8 mouse cellular contexts compared by ENCODE assay signal in genomic region chr13:31805831-31806427, GRCm38 (mm10). TPM values are rescaled to one million over a fixed set of nuclear protein-coding genes. Genes with fewer than 3 reads are reported as not detected.
A peak's percentile ranks its signal among the peaks of the same experiment; 100 is the strongest.
DNase-seq lines count a peak whose midpoint lies in the region; ATAC-seq and TF ChIP-seq lines count a peak whose summit lies in the region.

No protein-coding gene starts in this region.

- TF ChIP-seq POLR2A in bone marrow macrophage, adult 2 months (IDR thresholded peaks at IDR 0.05; ENCODE audit: borderline replicate concordance, low read depth, low read length) = no peak

- WGBS in kidney, embryonic 14.5 days = 2% methylated on average over 31 of the region's 34 CpGs
- WGBS in hindbrain, embryonic 13.5 days = under 1% methylated on average over 34 of the region's 34 CpGs
- WGBS in midbrain, embryonic 16.5 days = under 1% methylated on average over 34 of the region's 34 CpGs

- DNase-seq in kidney, adult 8-10 months = no peak
- no peak for DNase-seq in layer of hippocampus, adult 8-10 months (ENCODE audit: low spot score in 2 of 2)
- no peak for DNase-seq in spleen, postnatal 14 days (ENCODE audit: low spot score in 2 of 2)
- no peak for DNase-seq in adrenal gland, postnatal 4 days (ENCODE audit: low spot score in 2 of 2)

- no peaks in the 10 kb centered on the region for H3K9me3 ChIP-seq in kidney, embryonic 14.5 days (ENCODE audit: control insufficient read depth, low read length)
- no peaks in the 10 kb centered on the region for H3K9me3 ChIP-seq in hindbrain, embryonic 13.5 days
- no peaks in the 10 kb centered on the region for H3K9me3 ChIP-seq in midbrain, embryonic 16.5 days (replicated peaks; ENCODE audit: control insufficient read depth, low read length, poor library complexity, severe bottlenecking)

- peak overlapping the region; percentile 80 for H3K4me3 ChIP-seq in kidney, embryonic 14.5 days (ENCODE audit: low read length)
- peak overlapping the region; percentile 58 for H3K4me3 ChIP-seq in bone marrow macrophage, adult 2 months (ENCODE audit: insufficient read depth, low read length)
- H3K4me3 ChIP-seq in hindbrain, embryonic 13.5 days = peak overlapping the region; percentile 46
- H3K4me3 ChIP-seq in midbrain, embryonic 16.5 days (ENCODE audit: low read depth, low read length) = peak overlapping the region; percentile 39

- TF ChIP-seq CTCF in bone marrow macrophage, adult 2 months (IDR thresholded peaks at IDR 0.05; ENCODE audit: low read depth, low read length) = no peak

- H3K9ac ChIP-seq in kidney, embryonic 14.5 days (ENCODE audit: low read depth, low read length) = peak overlapping the region; percentile 97
- peak overlapping the region; percentile 70 for H3K9ac ChIP-seq in hindbrain, embryonic 13.5 days
- peak overlapping the region; percentile 25; the same call in 1 of the 2 replicates for H3K9ac ChIP-seq in midbrain, embryonic 16.5 days (ENCODE audit: low read depth, low read length)

- peaks cover 10% of the 10 kb centered on the region; the same call in 1 of the 2 replicates for H3K36me3 ChIP-seq in kidney, embryonic 14.5 days (ENCODE audit: control insufficient read depth, insufficient read depth, low read length)
- H3K36me3 ChIP-seq in hindbrain, embryonic 13.5 days = no peaks in the 10 kb centered on the region
- H3K36me3 ChIP-seq in midbrain, embryonic 16.5 days (ENCODE audit: control insufficient read depth, insufficient read depth, low read length) = no peaks in the 10 kb centered on the region

- H3K4me1 ChIP-seq in kidney, embryonic 14.5 days (ENCODE audit: control insufficient read depth, insufficient read depth, low read length) = peaks cover 34% of the 10 kb centered on the region
- no peaks in the 10 kb centered on the region for H3K4me1 ChIP-seq in bone marrow macrophage, adult 2 months (ENCODE audit: control insufficient read depth, insufficient read depth, low read length)
- H3K4me1 ChIP-seq in hindbrain, embryonic 13.5 days (replicated peaks) = peaks cover 44% of the 10 kb centered on the region
- peaks cover 27% of the 10 kb centered on the region for H3K4me1 ChIP-seq in midbrain, embryonic 16.5 days (ENCODE audit: control insufficient read depth, insufficient read depth, low read length)

- peak; percentile 53; the same call in 1 of the 2 replicates for ATAC-seq in kidney, embryonic 14.5 days (ENCODE audit: low FRiP score, low TSS enrichment)
- ATAC-seq in hindbrain, embryonic 13.5 days (ENCODE audit: low FRiP score) = peak; percentile 32
- peak; percentile 28 for ATAC-seq in midbrain, embryonic 16.5 days

- peaks cover 9% of the 10 kb centered on the region; the same call in 1 of the 2 replicates for H3K27me3 ChIP-seq in kidney, embryonic 14.5 days (ENCODE audit: control insufficient read depth, insufficient read depth, low read length)
- H3K27me3 ChIP-seq in hindbrain, embryonic 13.5 days = peaks cover 95% of the 10 kb centered on the region
- peaks cover 52% of the 10 kb centered on the region for H3K27me3 ChIP-seq in midbrain, embryonic 16.5 days (ENCODE audit: control insufficient read depth, insufficient read depth, low read depth, low read length)

- peak overlapping the region; percentile 81 for H3K27ac ChIP-seq in kidney, embryonic 14.5 days (ENCODE audit: low read depth, low read length)
- no peak overlapping the region for H3K27ac ChIP-seq in bone marrow macrophage, adult 2 months (ENCODE audit: insufficient read depth, low read depth, low read length)
- peak overlapping the region; percentile 62; the same call in 1 of the 2 replicates for H3K27ac ChIP-seq in hindbrain, embryonic 13.5 days
- no peak overlapping the region; the same call in 1 of the 2 replicates for H3K27ac ChIP-seq in midbrain, embryonic 16.5 days (ENCODE audit: low read length)

- H3K4me2 ChIP-seq in kidney, embryonic 14.5 days (replicated peaks; ENCODE audit: low read depth, low read length) = peak overlapping the region; percentile 84
- H3K4me2 ChIP-seq in hindbrain, embryonic 13.5 days = peak overlapping the region; percentile 67
- peak overlapping the region; percentile 55 for H3K4me2 ChIP-seq in midbrain, embryonic 16.5 days (ENCODE audit: low read length)

RNA-seq across cellular contexts. Expression of gene Foxc1, which starts 0.5 kb away (rescaled TPM):
- polyA plus RNA-seq in kidney, embryonic 14.5 days (2014; fragmentation: Nextera tagmentation; extraction: Ambion mirVana) = 9.9 and 12.3 TPM in 2 replicates
- polyA plus RNA-seq in bone marrow macrophage, adult 2 months (2012; ENCODE audit: insufficient read depth, insufficient read length, missing spikeins) = 0.09 TPM in 1 of 2 replicates, not detected in the other
- 1.3 and 1.7 TPM in 2 replicates for polyA plus RNA-seq in hindbrain, embryonic 13.5 days (2015; fragmentation: Nextera tagmentation; extraction: Ambion mirVana)
- polyA plus RNA-seq in midbrain, embryonic 16.5 days (2015; fragmentation: Nextera tagmentation; extraction: Ambion mirVana) = 0.44 and 0.81 TPM in 2 replicates
- total RNA-seq in layer of hippocampus, adult 8-10 months (2022) = 1 to 10 TPM; 4.1 to 5.0 (median 4.7) TPM
- total RNA-seq in adrenal gland, postnatal 4 days (2021) = 10 to 100 TPM in 1 of 2 experiments, 1 to 10 TPM in 1; 9.7 to 13.4 TPM

Comparison
In these comparisons a context has a peak if more than half of its experiments do, and no peak if none do; other contexts are left out.
1. H3K27ac ChIP-seq: peak in kidney, embryonic 14.5 days (single experiment) and hindbrain, embryonic 13.5 days (single experiment); none in bone marrow macrophage, adult 2 months (single experiment) and midbrain, embryonic 16.5 days (single experiment).
2. H3K9ac ChIP-seq: peak in every context shown above with its lines; median percentile 97 in kidney, embryonic 14.5 days; 70 in hindbrain, embryonic 13.5 days; 25 in midbrain, embryonic 16.5 days.
3. Peak in every context shown above with its lines, with median percentiles within 50 percentile points of each other: ATAC-seq, H3K4me2 ChIP-seq and H3K4me3 ChIP-seq.